Mouse (Mus musculus) thymus, postnatal 4 days (tissue): ENCODE results near the gene Tnrc6a.

ENCODE experiments used
- DNase-seq: peaks from one replicate; pipeline ENCODE4 v3.0.0; 2021

Tnrc6a gene

DNA sequence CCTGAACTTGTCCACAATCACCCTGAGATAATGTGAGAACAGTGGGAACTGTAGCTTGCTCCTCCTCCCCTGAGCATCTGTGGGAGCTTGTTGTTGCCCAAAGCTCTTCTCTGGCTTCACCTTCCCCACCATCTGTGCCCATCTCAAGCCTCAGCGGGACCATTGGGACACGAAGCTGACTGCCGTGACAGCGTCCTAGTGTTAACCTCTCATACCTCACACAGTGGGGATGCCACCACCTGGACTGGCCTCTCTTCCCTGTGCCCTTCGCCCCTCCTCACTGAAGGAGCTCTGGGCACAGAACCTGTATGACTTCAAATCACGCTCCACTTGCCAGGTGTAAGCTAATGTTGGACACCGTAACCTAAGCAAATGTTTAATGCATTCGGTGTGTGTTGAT is 71.0 kb downstream of the Tnrc6a start:
- no peak for DNase-seq

DNA sequence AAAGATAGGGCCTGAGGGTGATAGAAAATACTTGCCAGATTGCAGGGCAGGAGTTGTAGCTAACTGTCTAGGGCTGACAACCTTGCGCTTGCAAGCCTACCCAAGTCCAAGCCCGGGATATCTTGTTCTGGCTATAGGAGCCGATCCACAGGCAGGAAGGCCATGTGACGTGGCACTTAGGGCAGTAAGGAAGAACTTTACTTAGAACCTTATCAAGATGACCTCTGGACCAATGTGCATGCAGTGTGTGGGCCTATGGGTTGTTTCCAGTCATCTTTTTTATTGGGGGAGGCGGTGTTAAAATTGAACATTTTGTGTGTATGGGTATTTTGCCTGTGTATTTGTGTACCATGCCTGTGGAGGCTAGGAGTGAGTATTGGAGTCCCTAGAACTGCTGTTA is 72.7 kb downstream of the Tnrc6a start:
- DNase-seq, result no peak

DNA sequence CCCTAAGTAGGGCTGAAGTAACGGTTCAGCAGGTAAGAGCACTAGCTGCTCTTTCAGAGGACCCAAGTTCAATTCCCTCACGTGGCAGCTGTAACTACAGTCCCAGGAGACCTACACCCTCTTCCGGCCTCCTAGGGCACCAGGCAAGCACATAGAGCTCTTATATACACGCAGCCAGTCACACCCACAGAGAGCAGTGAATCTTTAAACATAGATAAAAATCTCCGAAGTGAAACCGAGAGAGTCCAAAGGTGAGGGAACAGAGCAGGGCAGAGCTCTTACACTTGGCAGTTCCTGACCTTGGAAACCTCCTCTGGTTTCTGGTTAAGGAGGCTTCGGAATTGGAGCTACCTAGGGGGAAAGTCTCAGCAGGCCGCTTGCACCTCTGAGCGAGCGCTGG is 75.0 kb downstream of the Tnrc6a start:
- DNase-seq, result no peak

DNA sequence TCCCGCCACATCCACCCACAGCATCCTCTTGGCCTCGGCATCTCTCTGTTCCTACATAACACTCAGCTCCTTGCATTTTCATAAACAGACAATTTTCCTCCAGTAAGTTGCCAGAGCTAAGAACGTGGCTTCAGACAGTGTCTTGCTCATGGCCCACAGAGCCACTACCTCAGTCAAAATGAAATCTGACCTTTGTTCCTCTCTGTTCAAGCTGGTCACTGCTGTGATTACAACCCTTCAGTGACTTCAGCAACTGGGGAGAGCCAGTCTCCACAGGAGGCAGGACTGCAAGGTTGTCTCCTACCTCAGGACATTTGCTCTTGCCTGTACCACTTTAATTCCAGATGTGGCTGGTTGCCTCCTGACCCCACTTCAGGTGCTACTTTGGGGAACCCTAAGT is 75.5 kb downstream of the Tnrc6a start:
- no peak for DNase-seq

DNA sequence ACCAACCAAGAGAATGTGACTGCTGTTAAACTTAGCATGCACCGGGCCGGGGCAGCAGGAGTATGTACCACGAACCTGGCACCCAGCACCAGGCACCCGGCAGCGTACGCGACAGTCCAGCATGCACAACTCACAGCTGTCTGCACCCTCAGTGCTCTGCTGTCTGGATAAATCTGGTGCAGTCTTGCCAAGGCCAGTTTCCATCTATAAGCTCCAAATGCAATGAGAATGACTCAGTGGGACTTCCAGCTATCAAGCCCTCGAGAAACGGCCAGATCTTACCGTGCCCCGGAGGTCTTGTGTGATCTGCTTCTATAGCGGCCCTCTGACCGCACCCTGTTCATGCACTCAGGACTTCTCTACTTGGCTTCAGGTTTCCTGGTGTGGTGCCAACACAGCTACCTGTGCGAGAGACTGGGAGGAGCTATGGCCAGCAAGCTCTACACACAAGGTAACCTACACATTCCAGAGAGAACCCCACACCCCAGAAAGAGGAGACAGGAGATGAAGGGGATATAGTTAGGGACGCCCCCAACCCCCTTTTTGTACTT is 76.0 kb downstream of the Tnrc6a start:
- DNase-seq, result no peak

DNA sequence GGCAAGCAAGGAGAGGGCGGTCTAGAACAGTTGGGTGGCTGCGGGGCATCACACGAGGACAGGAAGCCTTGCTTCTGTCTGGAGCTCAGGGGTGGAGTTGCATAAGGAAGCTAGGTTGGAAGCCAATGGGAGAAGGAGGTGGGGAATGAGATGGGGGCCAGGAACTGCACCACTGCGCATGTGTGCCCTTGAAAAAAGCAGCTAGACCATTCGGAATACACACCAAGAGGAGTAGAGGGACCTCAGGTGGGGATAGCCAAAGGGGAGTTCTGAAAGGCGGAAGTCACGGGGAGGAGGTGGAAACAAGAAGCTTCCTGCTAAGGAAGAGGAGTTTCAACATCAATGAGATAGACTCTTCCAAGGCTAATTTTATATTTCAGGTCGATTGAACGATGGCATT is 77.0 kb downstream of the Tnrc6a start:
- no peak for DNase-seq

DNA sequence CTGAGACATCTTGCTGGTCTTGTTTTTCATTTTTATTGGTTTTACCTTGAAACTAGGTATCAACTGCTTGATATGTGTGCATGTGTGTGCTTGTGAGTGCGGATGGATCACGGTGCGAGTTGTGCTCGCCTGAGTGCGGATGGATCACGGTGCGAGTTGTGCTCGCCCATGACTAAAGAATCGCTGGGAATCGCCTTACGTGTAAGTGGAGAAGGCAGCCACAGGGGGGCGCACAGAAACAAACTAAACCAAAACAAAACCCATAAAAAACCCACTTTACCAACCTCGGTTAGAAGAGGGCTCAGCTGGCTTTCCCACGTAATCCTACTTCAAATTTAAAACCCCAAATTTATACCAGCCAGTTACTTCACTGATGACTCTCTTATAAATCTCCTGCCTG is 81.6 kb downstream of the Tnrc6a start:
- DNase-seq, result peak; percentile 79

DNA sequence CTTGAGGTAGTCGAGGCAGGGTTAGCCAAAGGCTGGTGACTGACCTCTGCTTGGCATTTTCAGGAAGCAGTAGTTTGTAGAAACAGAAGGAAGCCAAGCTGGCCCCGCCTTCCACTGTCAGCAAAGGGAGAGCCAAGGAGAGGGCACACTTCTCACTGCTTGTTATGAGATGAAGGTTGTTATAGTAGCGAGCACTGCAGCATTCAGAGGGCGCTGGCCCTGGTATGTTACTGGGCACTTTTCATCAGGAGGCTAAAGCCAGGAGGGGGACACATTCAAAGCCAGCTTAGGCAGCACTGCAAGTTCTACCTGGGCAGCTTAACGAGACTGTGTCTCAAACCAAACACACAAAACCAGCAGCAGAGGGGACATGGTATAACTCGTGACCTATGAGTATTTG is 83.9 kb downstream of the Tnrc6a start:
- DNase-seq, result no peak

DNA sequence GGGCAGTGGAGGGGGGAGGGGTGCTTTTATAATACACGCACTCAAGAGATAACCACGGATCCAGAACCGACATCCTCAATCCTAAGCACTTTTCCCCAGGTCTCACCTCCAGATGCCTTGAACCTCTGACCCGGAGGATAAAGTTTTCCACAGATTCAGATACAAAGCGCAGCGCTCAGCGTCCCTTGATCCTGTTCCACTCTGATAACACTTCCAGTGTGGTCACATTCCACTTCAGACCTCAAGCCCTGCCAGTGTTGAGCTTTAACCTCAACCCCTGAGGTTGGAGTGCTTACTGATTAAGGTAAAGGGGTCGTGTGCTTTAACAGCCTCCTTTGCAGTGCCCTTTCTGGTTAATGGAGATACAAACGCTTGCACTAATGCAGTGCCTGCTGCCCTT is 86.2 kb downstream of the Tnrc6a start:
- no peak for DNase-seq

DNA sequence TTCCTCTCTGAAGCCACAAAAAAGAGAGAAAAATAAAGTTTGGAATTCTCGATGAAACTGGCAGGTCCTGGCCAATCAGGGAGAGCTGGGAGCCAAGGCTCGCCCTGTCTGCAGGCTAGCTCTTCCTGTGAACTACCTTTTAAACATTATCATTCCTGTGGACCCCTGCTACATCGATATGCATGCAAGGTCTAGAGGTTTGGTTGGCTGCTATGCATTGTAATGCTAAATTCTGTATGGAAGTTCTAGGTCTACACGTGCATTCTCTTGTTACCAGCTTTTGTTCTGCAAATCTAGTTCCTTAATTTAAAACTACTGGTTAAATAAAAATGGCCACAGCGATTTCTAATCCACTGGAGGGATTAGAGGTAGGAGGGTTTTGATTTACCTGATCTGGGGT is 87.8 kb downstream of the Tnrc6a start:
- DNase-seq, result no peak

DNA sequence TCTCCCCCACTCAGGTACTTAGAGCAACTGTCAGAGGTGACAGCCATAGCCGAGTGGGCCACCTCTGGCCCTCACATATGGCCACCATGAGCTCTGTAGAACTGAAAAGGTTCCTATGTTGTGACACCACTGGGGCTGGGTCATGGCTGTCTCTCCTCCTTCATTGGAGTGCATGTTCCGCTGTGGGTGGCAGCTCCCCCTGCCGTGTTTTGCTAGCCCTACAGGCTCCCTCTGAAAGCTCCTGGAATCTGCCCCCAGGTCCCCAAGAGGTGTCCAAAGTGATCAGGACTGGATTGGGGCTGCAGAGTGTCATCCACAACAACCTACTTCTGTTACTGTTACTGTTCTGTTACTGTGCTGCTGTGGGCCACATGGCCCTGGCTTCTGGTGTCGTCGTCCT is 88.6 kb downstream of the Tnrc6a start:
- no peak for DNase-seq

DNA sequence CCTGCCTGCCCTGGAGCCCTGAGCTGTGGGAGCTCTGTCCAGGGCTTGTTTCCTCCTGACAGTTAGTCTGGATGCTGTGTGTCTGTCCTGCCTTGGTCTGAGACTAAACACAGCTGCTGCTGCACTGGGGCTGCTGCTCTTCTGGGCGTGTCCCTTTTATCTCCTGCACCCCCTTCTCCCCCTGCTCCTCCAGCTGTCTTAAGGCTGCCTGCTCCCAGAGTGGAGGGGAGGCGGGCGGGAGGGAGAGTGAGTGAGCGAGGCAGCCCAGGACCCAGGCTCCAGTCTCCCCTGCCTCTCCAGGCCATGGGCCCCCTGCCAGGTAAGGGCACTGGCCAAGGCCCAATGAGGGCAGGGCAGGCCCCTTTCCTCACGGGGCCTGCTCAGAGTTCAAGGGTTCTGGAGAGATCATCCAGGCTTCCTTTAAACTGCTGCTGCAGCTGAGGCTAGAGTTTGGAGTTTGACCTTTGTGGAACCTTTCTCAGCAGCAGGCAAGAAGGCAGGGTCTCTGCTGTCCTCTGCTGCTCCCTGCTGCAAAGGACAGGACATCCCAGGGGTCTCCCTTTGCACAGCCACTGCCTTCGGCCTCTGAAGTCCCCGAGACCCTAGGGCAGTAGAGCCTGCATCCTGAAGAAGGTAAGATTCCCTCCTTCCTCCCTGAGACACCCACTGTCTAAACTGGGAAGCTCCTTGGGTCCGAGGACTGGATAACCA is 90.8 kb downstream of the Tnrc6a start, which contains the start of gene Slc5a11:
TSS of gene Slc5a11 (plus strand) at position 416 of the 711 bp plus-strand sequence.
- no peak for DNase-seq

DNA sequence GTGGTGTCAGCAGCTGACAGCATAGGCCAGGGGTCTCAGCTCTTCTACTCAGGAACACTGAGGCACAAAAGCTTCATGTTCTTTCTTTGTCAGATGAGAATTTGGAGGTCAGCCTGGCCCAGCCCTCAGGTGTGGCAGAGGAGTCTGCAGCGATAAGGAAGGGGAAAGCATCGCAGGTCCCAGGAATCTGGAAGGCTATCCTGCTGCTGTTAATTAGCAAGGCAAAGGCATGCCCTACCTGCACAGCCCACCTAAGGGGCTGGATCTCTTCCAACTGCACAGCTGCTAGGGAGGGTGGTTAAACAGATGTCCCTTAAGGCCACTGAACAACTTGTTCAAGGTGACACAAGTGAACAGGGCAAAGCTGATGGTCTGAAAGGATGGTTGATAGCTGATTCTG is 91.5 kb downstream of the Tnrc6a start:
- no peak for DNase-seq

DNA sequence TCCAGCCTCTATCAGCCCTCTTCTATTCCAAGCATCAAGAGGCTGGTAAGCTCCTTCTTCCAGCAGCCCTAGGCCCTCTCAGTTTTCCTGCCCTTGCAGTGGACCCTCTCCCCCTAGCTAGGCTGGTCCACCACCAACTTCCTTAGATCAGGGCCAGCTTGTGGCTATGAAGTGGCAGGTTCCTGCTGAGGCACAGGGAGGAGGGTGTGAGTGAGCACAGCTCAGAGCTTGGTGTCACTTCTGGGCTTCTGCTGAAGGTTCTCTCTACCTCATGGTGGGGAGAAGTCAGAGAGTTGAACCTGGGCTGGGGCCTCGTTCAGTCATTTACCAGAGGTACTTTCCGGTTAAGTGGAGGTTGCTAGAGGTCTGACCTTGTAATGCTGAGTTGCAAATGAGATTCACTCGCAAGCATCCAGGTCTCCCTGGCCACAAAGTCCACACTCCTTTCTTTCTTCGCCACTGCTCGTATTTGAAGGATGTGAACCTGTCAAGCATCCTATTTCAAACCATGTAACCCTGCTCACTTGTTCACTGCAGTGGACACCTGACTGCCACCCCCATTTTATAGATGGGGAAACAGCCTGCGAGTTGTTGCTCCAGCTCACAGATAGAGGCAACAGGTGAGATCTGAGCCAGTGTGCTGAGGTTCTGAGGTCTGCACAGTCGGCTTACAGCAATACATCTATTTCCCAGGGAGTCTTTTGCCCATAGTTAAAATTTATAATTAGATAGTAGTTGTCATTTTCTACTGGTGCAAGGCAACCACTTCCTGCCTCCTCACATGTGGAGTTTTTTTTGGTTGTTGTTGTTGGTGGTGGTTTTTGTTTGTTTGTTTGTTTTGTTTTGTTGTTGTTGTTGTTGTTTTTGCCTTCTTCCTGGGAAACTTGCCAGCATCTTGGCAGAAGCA is 94.0 kb downstream of the Tnrc6a start:
- no peak for DNase-seq

DNA sequence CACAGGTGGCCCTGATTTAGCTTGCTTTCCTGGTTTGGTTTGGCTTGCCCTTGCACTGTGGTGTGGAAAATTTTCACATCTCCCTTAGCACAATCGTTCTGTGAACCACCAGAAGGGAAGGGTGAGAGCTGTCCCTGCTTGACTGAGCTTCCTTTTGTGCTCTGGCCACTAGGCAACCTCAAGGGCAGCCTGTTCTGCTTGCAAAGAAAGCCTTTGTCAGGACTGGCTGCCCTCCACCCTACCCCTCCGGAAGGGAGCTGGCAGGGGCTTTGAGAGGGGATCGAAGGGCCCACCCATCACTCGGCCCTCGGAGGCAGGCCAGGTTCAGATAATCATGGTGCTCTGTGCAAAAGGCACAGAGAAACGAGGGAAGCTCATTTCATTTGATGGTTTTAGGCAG is 94.9 kb downstream of the Tnrc6a start:
- no peak for DNase-seq

DNA sequence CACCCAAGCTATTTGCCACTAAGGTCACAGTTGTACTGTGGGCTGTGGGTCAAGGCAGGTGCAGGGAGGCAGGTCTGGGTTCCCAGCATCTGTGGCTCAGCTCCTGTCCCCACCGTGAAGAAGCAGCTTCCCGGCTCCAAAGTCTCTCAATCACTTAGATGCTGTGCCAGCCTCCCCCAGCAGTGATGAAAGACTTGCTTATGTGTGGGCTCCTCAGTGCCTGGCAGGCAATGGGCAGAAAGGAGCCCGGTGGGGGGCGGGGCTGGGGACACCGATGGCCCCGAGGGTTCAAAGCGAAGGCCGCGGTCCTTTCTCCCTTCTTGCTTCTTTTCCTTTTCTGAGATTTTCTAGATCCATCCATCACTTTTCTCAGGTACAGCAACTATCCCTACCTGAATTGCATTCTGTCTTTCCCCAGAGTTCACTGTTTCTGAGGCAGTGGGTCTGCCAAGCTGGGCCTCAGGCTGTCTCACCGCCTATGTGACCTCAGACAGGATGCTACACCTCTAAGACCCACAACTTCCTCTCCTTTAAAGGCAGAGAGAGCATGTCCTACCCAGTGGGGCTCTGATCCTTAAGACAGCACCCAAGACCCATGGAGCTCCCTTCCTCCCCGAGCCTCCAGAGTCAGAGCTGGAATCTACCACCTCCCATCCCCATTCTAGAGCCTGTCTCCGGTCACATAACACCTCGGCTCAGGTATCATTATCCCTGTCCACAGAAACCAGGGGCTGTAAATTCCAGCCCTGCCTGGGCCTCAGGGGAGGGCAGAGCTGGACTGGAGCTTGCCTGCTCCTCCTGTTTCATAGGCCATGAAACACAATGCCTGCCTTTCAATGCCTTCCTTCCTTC is 96.3 kb downstream of the Tnrc6a start:
- no peak for DNase-seq

DNA sequence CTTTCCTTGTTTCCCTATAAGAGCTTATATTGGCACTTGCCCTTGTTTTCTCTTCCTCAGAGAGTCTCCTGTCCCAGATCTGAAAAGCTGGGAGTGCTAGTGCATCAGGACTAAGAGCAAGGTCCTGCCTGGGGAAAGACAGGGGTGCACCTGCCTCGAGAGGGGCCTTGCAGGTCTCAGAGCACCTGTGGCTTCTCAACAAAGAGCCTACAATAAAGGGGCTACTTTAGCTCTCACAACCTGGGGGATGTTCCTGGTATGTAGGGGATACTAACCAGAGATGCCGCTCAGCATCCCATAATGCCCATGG is 96.9 kb downstream of the Tnrc6a start:
- DNase-seq, result no peak

DNA sequence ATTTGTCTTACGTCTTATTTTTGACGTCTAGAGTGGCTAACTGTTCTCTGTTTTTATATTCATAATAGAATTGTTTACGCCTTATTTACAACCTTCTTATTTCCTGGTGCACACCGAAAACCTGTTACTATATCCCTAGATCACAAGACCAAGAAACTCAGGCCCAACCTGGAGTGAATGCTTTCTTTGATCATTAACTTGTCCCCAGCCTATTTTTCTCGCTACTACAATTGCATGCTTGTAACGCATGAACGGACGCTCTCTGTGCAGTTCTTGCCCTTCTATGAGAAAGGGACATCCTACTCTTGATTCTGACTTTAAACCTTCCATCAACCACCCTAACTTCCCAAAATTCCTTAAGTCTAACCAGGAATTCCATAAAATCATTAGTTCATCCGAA is 100.4 kb downstream of the Tnrc6a start:
- DNase-seq, result no peak

DNA sequence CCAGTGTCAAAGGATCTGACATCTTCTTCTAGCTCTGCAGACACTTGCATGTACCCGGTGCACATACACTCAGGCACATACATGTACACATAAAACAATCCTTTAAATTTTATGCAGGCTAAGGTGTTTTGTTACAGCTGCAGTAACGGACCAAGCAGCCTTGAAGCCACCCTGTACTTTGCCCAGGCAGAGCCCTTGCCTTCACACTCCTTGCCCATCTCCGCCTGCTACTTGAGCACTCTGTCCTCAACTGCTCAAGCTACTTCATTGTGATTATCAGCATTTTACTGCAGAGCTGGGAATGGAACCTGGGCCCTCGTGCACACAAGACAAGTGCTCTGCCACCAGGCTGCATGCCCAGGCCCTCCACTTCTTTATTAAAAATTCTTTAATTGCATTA is 101.5 kb downstream of the Tnrc6a start:
- DNase-seq, result no peak

DNA sequence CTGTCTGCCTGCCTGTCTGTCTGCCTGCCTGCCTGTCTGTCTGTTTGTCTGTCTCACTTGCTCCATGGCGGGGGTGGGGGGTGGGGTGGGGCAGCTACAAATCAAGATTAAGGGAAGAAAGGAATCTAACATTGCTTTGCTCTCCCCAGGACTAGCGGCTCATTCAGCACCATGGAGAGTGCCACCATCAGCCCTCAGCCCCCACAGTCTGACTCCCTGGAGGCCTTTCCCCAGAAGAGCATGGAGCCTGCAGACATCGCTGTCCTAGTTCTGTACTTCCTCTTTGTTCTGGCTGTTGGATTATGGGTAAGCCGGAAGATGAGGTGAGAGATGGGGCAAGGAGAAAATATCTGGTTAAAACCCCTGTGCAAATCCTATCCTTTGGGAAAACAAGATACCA is 111.8 kb downstream of the Tnrc6a start:
- DNase-seq, result peak; percentile 69

DNA sequence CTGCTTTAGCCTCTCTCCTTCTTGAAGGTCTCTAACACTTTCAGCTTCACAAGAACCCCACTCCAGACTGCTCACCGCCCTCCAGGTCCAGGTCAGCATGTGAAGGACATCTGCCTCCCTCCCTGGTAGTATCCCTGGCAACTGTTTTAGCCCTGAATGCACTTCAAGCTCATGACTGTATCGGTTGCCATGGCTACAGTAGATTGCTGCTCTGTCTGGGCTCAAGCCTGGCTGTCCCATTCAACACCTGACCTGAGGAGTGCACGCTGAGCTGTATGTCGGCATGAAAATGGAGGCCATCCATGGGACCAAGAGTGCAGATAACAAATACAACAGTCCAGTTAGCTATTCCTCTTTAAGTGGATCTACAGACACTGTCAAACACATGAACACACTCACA is 114.9 kb downstream of the Tnrc6a start:
- DNase-seq, result no peak

DNA sequence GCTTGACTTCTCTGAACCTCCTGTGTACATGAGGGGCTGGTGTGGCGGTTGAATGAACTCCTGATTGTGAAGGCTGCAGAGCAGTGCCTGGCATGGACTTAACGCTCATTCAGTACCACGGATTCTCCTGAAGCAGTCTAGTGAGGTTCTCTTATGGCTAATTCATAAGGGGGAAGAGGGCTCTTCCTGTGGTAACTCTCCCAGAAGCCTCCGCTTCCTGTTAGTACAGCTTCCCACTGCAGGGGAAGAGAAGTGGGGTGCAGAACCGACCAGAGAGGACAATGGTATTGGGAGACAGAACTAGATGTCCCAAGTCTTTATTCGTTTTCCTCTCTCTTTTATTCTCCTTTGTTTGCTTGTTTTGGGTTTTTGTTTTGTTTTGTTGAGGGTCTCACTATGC is 116.4 kb downstream of the Tnrc6a start:
- no peak for DNase-seq

DNA sequence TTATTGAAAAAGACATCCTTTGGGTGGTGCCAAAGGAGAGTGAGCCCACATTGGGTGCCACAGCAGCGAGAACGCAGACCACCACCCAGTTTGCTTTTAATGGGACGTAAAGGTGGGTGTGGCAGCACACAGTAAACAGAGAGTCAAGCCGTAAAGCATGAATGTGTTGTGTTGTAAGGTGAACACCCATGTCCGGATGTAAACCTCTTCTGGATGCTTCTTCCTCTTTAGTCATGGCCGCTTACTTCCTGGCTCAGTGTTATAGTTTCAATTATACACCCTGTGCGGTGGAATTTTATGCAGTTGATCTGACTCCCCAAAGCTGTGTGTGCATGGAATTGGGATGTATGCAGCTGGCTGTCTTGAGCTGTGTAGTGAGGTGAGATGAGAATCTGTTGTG is 118.6 kb downstream of the Tnrc6a start:
- DNase-seq, result no peak
